Mouse (Mus musculus): Measurements from ENCODE around the gene Traf3ip1. TPM values are rescaled to one million over a fixed set of nuclear protein-coding genes. Genes with fewer than 3 reads are reported as not detected.

Traf3ip1 gene
- total and polyA plus RNA-seq, 3 experiments: 13.6 to 19.6 TPM; not detected in 1

DNA sequence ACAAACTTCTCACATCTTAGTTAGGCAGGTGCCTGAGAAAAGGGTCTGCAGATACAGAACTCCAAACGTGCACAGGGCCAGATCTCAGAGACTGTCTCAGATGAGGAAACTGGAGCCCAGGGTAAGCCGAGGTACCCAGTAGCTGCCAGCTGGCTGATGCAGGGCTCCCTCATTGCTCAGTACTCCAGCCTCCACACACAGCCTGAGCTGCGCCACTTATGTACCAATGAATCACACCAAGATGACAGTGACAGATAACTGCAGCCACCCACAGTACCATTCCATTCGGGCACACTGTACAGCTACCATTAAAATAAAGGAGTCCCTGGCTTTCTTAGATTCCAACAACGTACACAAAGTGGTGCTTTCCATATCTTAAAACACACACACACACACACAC, 36.7 kb upstream of the Traf3ip1 start:
- H3K9me3 ChIP-seq (replicated peaks; ENCODE audit: insufficient read depth, low read length): no peaks in the 10 kb centered on the region
- no peak overlapping the region for H3K4me3 ChIP-seq (ENCODE audit: control insufficient read depth in 1 of 2, insufficient read depth in 1 of 2, low read depth in 2 of 2, low read length in 2 of 2)
- H3K9ac ChIP-seq (ENCODE audit: control insufficient read depth, low read depth, low read length, poor library complexity, severe bottlenecking): no peak overlapping the region
- peaks cover 6% of the 10 kb centered on the region for H3K79me2 ChIP-seq (ENCODE audit: control insufficient read depth, insufficient read depth, low read length, poor library complexity)
- H3K27ac ChIP-seq (ENCODE audit: control insufficient read depth, low read depth, low read length): no peak overlapping the region
- DNase-seq (ENCODE audit: low read depth, low spot score): peak; percentile 24
- H3K36me3 ChIP-seq (ENCODE audit: control insufficient read depth in 1 of 2, insufficient read depth in 2 of 2, low read length in 2 of 2): peaks cover 0 to 22% of the 10 kb centered on the region in 2 experiments; a peak in 2 of 4 replicates
- no peak for TF ChIP-seq GABPA (IDR thresholded peaks at IDR 0.05; ENCODE audit: low read depth, low read length)
- no peak for TF ChIP-seq ZMIZ1 (IDR thresholded peaks at IDR 0.05; ENCODE audit: low read depth, low read length)
- TF ChIP-seq E2F4 (IDR thresholded peaks at IDR 0.05; ENCODE audit: borderline replicate concordance, low read depth, low read length): no peak
- no peak for TF ChIP-seq NELFE (IDR thresholded peaks at IDR 0.05; ENCODE audit: low read depth, low read length)
- TF ChIP-seq GATA1 (IDR thresholded peaks at IDR 0.05; ENCODE audit: low read depth, low read length): no peak
- TF ChIP-seq ZKSCAN1 (IDR thresholded peaks at IDR 0.05; ENCODE audit: low read depth, low read length): no peak
- TF ChIP-seq MAZ (IDR thresholded peaks at IDR 0.05; ENCODE audit: low read depth, low read length): no peak
- no peak for TF ChIP-seq KAT2A (conservative IDR thresholded peaks at IDR 0.05; ENCODE audit: low read depth, low read length)
- TF ChIP-seq MAFK (IDR thresholded peaks at IDR 0.05; ENCODE audit: borderline replicate concordance, low read depth, low read length): no peak
- no peak for TF ChIP-seq MYB (IDR thresholded peaks at IDR 0.05; ENCODE audit: low read depth, low read length)
- TF ChIP-seq ZNF384 (IDR thresholded peaks at IDR 0.05; ENCODE audit: low read depth, low read length): no peak
- no peak for TF ChIP-seq MXI1 (IDR thresholded peaks at IDR 0.05; ENCODE audit: low read depth, low read length)
- H3K27me3 ChIP-seq (ENCODE audit: control insufficient read depth in 1 of 2, insufficient read depth in 2 of 2, low read length in 2 of 2): no peaks in the 10 kb centered on the region
- peaks cover 3 to 34% of the 10 kb centered on the region in 2 experiments; a peak in 3 of 4 replicates for H3K4me1 ChIP-seq (ENCODE audit: control insufficient read depth in 1 of 2, insufficient read depth in 2 of 2, low read length in 2 of 2)

DNA sequence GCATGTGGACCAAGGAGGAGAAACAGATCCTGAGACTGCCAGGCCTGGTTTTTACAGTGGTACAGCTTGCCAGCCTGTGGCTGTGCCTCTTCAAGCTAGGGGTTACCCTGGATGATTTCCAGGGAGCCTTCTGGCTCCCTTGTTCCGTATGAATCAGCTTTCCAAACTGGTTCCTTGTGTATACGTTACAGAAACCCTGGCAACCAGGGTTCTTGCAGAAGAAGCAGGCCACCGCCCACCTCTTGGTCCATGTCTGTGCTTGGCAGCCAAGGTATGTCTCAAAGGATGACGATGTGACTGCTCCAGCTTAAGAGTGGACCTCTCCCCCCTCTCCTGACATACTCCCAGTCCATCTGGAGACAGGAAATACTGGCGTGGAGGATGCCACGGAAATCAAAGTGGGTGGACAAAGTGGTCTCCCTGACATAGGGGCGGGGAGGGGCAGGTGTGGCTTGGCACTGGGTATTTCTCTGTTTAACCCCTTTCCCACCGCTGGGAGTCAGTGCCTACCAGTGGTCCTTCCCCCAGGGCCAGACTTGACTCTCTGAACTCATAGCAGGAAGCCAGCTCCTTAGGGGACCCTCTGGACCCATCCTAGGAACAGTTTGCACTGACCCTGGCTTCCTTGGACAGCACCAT, 36.1 kb upstream of the Traf3ip1 start:
- TF ChIP-seq ZKSCAN1 (IDR thresholded peaks at IDR 0.05; ENCODE audit: low read depth, low read length) (no peak), CTCF (IDR thresholded peaks at IDR 0.05 in 2 of 3, conservative IDR thresholded peaks at IDR 0.05 in 1 of 3; ENCODE audit: control insufficient read depth in 1 of 3, insufficient read depth in 1 of 3, low read depth in 2 of 3, low read length in 3 of 3, poor library complexity in 1 of 3, severe bottlenecking in 1 of 3) (0 out of 6 replicates have a peak, but pooled peaks of 1 of the 3 experiments have one; percentile 5), RAD21 (IDR thresholded peaks at IDR 0.05; ENCODE audit: low read depth, low read length) (no peak), USF2 (IDR thresholded peaks at IDR 0.05; ENCODE audit: borderline replicate concordance in 1 of 2, insufficient read depth in 1 of 2, low read depth in 1 of 2, low read length in 2 of 2) (no peak), TBP (IDR thresholded peaks at IDR 0.05; ENCODE audit: low read depth, low read length) (no peak), POLR2A (IDR thresholded peaks at IDR 0.05; ENCODE audit: control insufficient read depth in 1 of 2, insufficient read depth in 1 of 2, low read depth in 1 of 2, low read length in 2 of 2, poor library complexity in 1 of 2) (no peak)
- Histone ChIP-seq H3K27ac (ENCODE audit: control insufficient read depth, low read depth, low read length) (no peak overlapping the region), H3K4me1 (ENCODE audit: control insufficient read depth in 1 of 2, insufficient read depth in 2 of 2, low read length in 2 of 2) (peaks cover 3 to 27% of the 10 kb centered on the region in 2 experiments; a peak in 3 of 4 replicates), H3K36me3 (ENCODE audit: control insufficient read depth in 1 of 2, insufficient read depth in 2 of 2, low read length in 2 of 2) (peaks cover 0 to 16% of the 10 kb centered on the region in 2 experiments; a peak in 2 of 4 replicates), H3K9ac (ENCODE audit: control insufficient read depth, low read depth, low read length, poor library complexity, severe bottlenecking) (peak overlapping the region; percentile 84), H3K9me3 (replicated peaks; ENCODE audit: insufficient read depth, low read length) (no peaks in the 10 kb centered on the region), H3K27me3 (ENCODE audit: control insufficient read depth in 1 of 2, insufficient read depth in 2 of 2, low read length in 2 of 2) (no peaks in the 10 kb centered on the region), H3K4me3 (ENCODE audit: control insufficient read depth in 1 of 2, insufficient read depth in 1 of 2, low read depth in 2 of 2, low read length in 2 of 2) (peak overlapping the region; percentile 62 to 74), H3K79me2 (ENCODE audit: control insufficient read depth, insufficient read depth, low read length, poor library complexity) (peaks cover 5% of the 10 kb centered on the region)
- peak; percentile 45 for DNase-seq (ENCODE audit: low read depth, low spot score)

Measured in MEL (cell line).